Mouse (Mus musculus) 3T3-L1 (cell line): Measurements from ENCODE around the gene Cdk2ap2.

Source experiments
- DNase-seq: peaks from one replicate; pipeline ENCODE4 v3.0.0-alpha.2; 2015; ENCODE audit warnings: low read depth, low spot score

Gene Cdk2ap2

GRCm38 (mm10) chr19:4093772-4094171, 3.2 kb upstream of the Cdk2ap2 start:
- no peak for DNase-seq

- peak; percentile 27 for DNase-seq
Measured at GRCm38 (mm10) chr19:4094348-4094747, 2.6 kb upstream of the Cdk2ap2 start.

GRCm38 (mm10) chr19:4094774-4095303, 2.1 kb upstream of the Cdk2ap2 start:
- peak; percentile 29 for DNase-seq

GRCm38 (mm10) chr19:4095802-4096201, 1.2 kb upstream of the Cdk2ap2 start:
- DNase-seq, result no peak

GRCm38 (mm10) chr19:4097441-4097825, 451 bp downstream of the Cdk2ap2 start:
- DNase-seq, result peak; percentile 97

- no peak for DNase-seq
Measured at GRCm38 (mm10) chr19:4098426-4098825, 1.4 kb downstream of the Cdk2ap2 start.

GRCm38 (mm10) chr19:4099056-4099455, 2.1 kb downstream of the Cdk2ap2 start:
- peak; percentile 99 for DNase-seq

- peak; percentile 73 for DNase-seq
Measured at GRCm38 (mm10) chr19:4099837-4100717, 3.1 kb downstream of the Cdk2ap2 start, which contains the start of gene Pitpnm1. TSS of gene Pitpnm1 (plus strand) at chr19:4099998.

- peak; percentile 39 for DNase-seq
Measured at GRCm38 (mm10) chr19:4100718-4101261, 3.8 kb downstream of the Cdk2ap2 start.

GRCm38 (mm10) chr19:4101466-4101865, 4.5 kb downstream of the Cdk2ap2 start:
- no peak for DNase-seq

- DNase-seq, result no peak
Measured at GRCm38 (mm10) chr19:4102049-4102448, 5.1 kb downstream of the Cdk2ap2 start.

GRCm38 (mm10) chr19:4102626-4103025, 5.6 kb downstream of the Cdk2ap2 start:
- DNase-seq, result no peak

GRCm38 (mm10) chr19:4103294-4103693, 6.3 kb downstream of the Cdk2ap2 start:
- no peak for DNase-seq

GRCm38 (mm10) chr19:4103792-4104191, 6.8 kb downstream of the Cdk2ap2 start:
- no peak for DNase-seq

GRCm38 (mm10) chr19:4104675-4105194, 7.8 kb downstream of the Cdk2ap2 start:
- no peak for DNase-seq

GRCm38 (mm10) chr19:4106654-4107053, 9.7 kb downstream of the Cdk2ap2 start:
- no peak for DNase-seq

- DNase-seq, result no peak
Measured at GRCm38 (mm10) chr19:4108535-4108934, 11.6 kb downstream of the Cdk2ap2 start.

- DNase-seq, result no peak
Measured at GRCm38 (mm10) chr19:4112063-4112960, 15.3 kb downstream of the Cdk2ap2 start.

GRCm38 (mm10) chr19:4113186-4113805, 16.3 kb downstream of the Cdk2ap2 start:
- DNase-seq, result peak; percentile 99

GRCm38 (mm10) chr19:4113806-4114230, 16.8 kb downstream of the Cdk2ap2 start:
- peak; percentile 81 for DNase-seq

GRCm38 (mm10) chr19:4114551-4114950, 17.6 kb downstream of the Cdk2ap2 start:
- no peak for DNase-seq
